Mouse (Mus musculus): ENCODE data around the gene 1700029J07Rik. TPM values are rescaled to one million over a fixed set of nuclear protein-coding genes. Genes with fewer than 3 reads are reported as not detected.

Gene 1700029J07Rik
- polyA plus RNA-seq (2015; fragmentation: Nextera tagmentation; extraction: Ambion mirVana) = 2.9 and 3.9 TPM in 2 replicates

- ATAC-seq = peak; percentile 99
- peaks cover 4% of the 10 kb centered on the region for H3K9me3 ChIP-seq (replicated peaks)
- H3K27me3 ChIP-seq = no peaks in the 10 kb centered on the region
- peak within 1 kb of the TSS; percentile 72 for H3K9ac ChIP-seq
- peak within 1 kb of the TSS; percentile 63 for H3K4me3 ChIP-seq
- peaks cover 14% of the 10 kb centered on the region for H3K36me3 ChIP-seq (ENCODE audit: poor library complexity, severe bottlenecking)
- H3K4me2 ChIP-seq = peak within 1 kb of the TSS; percentile 79
- H3K4me1 ChIP-seq = peaks cover 16% of the 10 kb centered on the region
- WGBS = under 1% methylated on average over 57 of the region's 57 CpGs
- peak within 1 kb of the TSS; percentile 69 for H3K27ac ChIP-seq
Measured at GRCm38 (mm10) chr8:45975126-45975836, at the start of gene 1700029J07Rik, which contains the start of gene Ufsp2. Gene 1700029J07Rik (minus strand): TSS chr8:45975252. Gene Ufsp2 (plus strand): TSS chr8:45975528.

GRCm38 (mm10) chr8:46024392-46024791 is 49.3 kb upstream of the 1700029J07Rik start:
- H3K9ac ChIP-seq = no peak overlapping the region
- ATAC-seq = no peak
- H3K27me3 ChIP-seq = no peaks in the 10 kb centered on the region
- WGBS = 65% methylated on average over 4 of the region's 4 CpGs
- no peaks in the 10 kb centered on the region for H3K9me3 ChIP-seq (replicated peaks)
- H3K4me2 ChIP-seq = no peak overlapping the region
- H3K4me3 ChIP-seq = no peak overlapping the region
- H3K36me3 ChIP-seq (ENCODE audit: poor library complexity, severe bottlenecking) = no peaks in the 10 kb centered on the region
- H3K4me1 ChIP-seq = no peaks in the 10 kb centered on the region
- no peak overlapping the region for H3K27ac ChIP-seq

- Histone ChIP-seq H3K4me2 (no peak overlapping the region), H3K4me1 (no peaks in the 10 kb centered on the region), H3K36me3 (ENCODE audit: poor library complexity, severe bottlenecking) (no peaks in the 10 kb centered on the region), H3K9me3 (replicated peaks) (no peaks in the 10 kb centered on the region), H3K27ac (no peak overlapping the region), H3K27me3 (no peaks in the 10 kb centered on the region), H3K4me3 (no peak overlapping the region), H3K9ac (no peak overlapping the region)
- no peak for ATAC-seq
- whole genome bisulfite sequencing = 94% methylated on average over 9 of the region's 9 CpGs
Measured at GRCm38 (mm10) chr8:46022758-46023157, 47.7 kb upstream of the 1700029J07Rik start.

- Histone ChIP-seq H3K9ac (no peak overlapping the region), H3K27me3 (no peaks in the 10 kb centered on the region), H3K4me1 (no peaks in the 10 kb centered on the region), H3K4me3 (no peak overlapping the region), H3K4me2 (no peak overlapping the region), H3K9me3 (replicated peaks) (no peaks in the 10 kb centered on the region), H3K36me3 (ENCODE audit: poor library complexity, severe bottlenecking) (no peaks in the 10 kb centered on the region), H3K27ac (no peak overlapping the region)
- no peak for ATAC-seq
- 92% methylated on average over 9 of the region's 9 CpGs for WGBS
Measured at GRCm38 (mm10) chr8:46022203-46022602, 47.2 kb upstream of the 1700029J07Rik start.

- peak; percentile 48; the same call in 1 of the 2 replicates for ATAC-seq
- H3K27ac ChIP-seq = no peak overlapping the region
- peaks cover 10% of the 10 kb centered on the region; the same call in 1 of the 2 replicates for H3K4me1 ChIP-seq
- no peaks in the 10 kb centered on the region for H3K9me3 ChIP-seq (replicated peaks)
- 15% methylated on average over 17 of the region's 17 CpGs for WGBS
- H3K9ac ChIP-seq = no peak overlapping the region
- no peak overlapping the region; the same call in 1 of the 2 replicates for H3K4me3 ChIP-seq
- peak overlapping the region; percentile 46 for H3K4me2 ChIP-seq
- H3K27me3 ChIP-seq = no peaks in the 10 kb centered on the region
- no peaks in the 10 kb centered on the region for H3K36me3 ChIP-seq (ENCODE audit: poor library complexity, severe bottlenecking)
Measured at GRCm38 (mm10) chr8:46010746-46011680, 36.0 kb upstream of the 1700029J07Rik start.

GRCm38 (mm10) chr8:46010306-46010705 is 35.3 kb upstream of the 1700029J07Rik start:
- Histone ChIP-seq H3K4me1 (peaks cover 10% of the 10 kb centered on the region; the same call in 1 of the 2 replicates), H3K4me3 (no peak overlapping the region; the same call in 1 of the 2 replicates), H3K36me3 (ENCODE audit: poor library complexity, severe bottlenecking) (no peaks in the 10 kb centered on the region), H3K27ac (no peak overlapping the region), H3K4me2 (peak overlapping the region; percentile 46), H3K27me3 (no peaks in the 10 kb centered on the region), H3K9me3 (replicated peaks) (no peaks in the 10 kb centered on the region), H3K9ac (no peak overlapping the region)
- peak; percentile 41; the same call in 1 of the 2 replicates for ATAC-seq
- WGBS = 36% methylated on average over 2 of the region's 2 CpGs

- WGBS = 81% methylated on average over 3 of the region's 3 CpGs
- Histone ChIP-seq H3K4me1 (peaks cover 10% of the 10 kb centered on the region; the same call in 1 of the 2 replicates), H3K36me3 (ENCODE audit: poor library complexity, severe bottlenecking) (no peaks in the 10 kb centered on the region), H3K4me3 (no peak overlapping the region), H3K9me3 (replicated peaks) (no peaks in the 10 kb centered on the region), H3K27me3 (no peaks in the 10 kb centered on the region), H3K4me2 (no peak overlapping the region), H3K9ac (no peak overlapping the region), H3K27ac (no peak overlapping the region)
- ATAC-seq = no peak
Measured at GRCm38 (mm10) chr8:46007050-46007672, 32.1 kb upstream of the 1700029J07Rik start.

- H3K36me3 ChIP-seq (ENCODE audit: poor library complexity, severe bottlenecking) = no peaks in the 10 kb centered on the region
- ATAC-seq = no peak
- no peak within 1 kb of the TSS for H3K27ac ChIP-seq
- H3K4me3 ChIP-seq = no peak within 1 kb of the TSS
- H3K27me3 ChIP-seq = no peaks in the 10 kb centered on the region
- no peak within 1 kb of the TSS for H3K9ac ChIP-seq
- WGBS = 73% methylated on average over 4 of the region's 4 CpGs
- H3K4me1 ChIP-seq = peaks cover 2% of the 10 kb centered on the region; the same call in 1 of the 2 replicates
- H3K4me2 ChIP-seq = no peak within 1 kb of the TSS
- no peaks in the 10 kb centered on the region for H3K9me3 ChIP-seq (replicated peaks)
Measured at GRCm38 (mm10) chr8:46005596-46005995, 30.5 kb upstream of the 1700029J07Rik start, which contains the start of gene Ankrd37. Gene Ankrd37 (minus strand): TSS chr8:46005707.

GRCm38 (mm10) chr8:45999784-46000705 is 25.0 kb upstream of the 1700029J07Rik start:
- WGBS = 4% methylated on average over 51 of the region's 55 CpGs
- Histone ChIP-seq H3K27ac (peak overlapping the region; percentile 97), H3K4me2 (peak overlapping the region; percentile 71), H3K36me3 (ENCODE audit: poor library complexity, severe bottlenecking) (peaks cover 24% of the 10 kb centered on the region), H3K9me3 (replicated peaks) (no peaks in the 10 kb centered on the region), H3K27me3 (no peaks in the 10 kb centered on the region), H3K9ac (peak overlapping the region; percentile 86), H3K4me1 (peaks cover 17% of the 10 kb centered on the region), H3K4me3 (peak overlapping the region; percentile 52)
- ATAC-seq = peak; percentile 98

- peaks cover 17% of the 10 kb centered on the region for H3K4me1 ChIP-seq
Measured at GRCm38 (mm10) chr8:45999138-45999783, 24.2 kb upstream of the 1700029J07Rik start, which contains the start of gene Lrp2bp. Gene Lrp2bp (plus strand): TSS chr8:45999303.

More at GRCm38 (mm10) chr8:45999138-45999783, 24.2 kb upstream of the 1700029J07Rik start, which contains the start of gene Lrp2bp:
- Histone ChIP-seq H3K9ac (peak within 1 kb of the TSS; percentile 86), H3K27ac (peak within 1 kb of the TSS; percentile 97), H3K4me3 (peak within 1 kb of the TSS; percentile 52), H3K27me3 (no peaks in the 10 kb centered on the region), H3K9me3 (replicated peaks) (no peaks in the 10 kb centered on the region), H3K36me3 (ENCODE audit: poor library complexity, severe bottlenecking) (peaks cover 24% of the 10 kb centered on the region), H3K4me2 (peak within 1 kb of the TSS; percentile 71)
- 3% methylated on average over 22 of the region's 22 CpGs for WGBS
- ATAC-seq = no peak

All from forebrain, embryonic 13.5 days (tissue).